Mouse (Mus musculus) adrenal gland, adult (tissue): Measurements from ENCODE around the gene Cd6.

Source experiments
- DNase-seq, 2 experiments: peaks; one replicate each; pipeline ENCODE4 v3.0.0; 2022 to 2023; ENCODE audit warnings: low spot score in 1 of 2; ENCODE audit not compliant: inconsistent age in 2 of 2

Gene Cd6

DNA sequence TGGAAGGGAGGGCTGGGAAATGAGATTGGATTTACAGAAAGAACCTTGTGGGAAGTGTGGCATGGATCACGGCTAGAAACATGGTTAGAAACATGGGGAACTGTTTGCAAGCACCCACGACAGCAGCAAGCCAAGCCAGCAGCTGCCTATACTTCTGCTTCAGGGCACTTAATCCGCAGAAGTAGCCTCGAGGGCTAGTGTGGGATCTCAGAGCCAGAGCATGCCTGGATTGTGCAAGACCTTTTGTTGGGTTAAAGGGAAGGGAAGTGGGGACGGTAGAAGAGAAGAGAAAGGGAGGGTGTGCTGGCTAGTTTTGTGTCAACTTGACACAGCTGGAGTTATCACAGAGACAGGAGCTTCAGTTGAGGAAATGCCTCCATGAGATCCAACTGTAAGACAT lies 26.1 kb downstream of the Cd6 start:
- DNase-seq, result no peak

DNA sequence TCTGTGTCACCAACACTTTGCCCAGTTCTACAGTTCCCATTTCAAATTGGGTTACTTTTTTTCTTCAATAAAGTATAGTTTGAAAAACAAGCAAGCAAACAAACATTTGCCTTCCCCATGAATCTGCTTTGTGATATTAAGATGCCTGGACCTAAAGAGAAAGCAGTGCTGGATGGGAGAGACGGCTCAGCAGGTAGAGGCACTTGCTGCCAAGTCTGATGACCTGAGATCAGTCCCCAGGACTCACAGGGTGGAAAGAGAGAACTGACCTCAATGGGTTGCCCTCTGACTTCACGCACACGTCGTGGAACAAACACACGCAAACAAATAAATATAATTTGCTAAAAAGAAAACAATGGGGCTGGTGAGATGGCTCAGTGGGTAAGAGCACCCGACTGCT lies 28.0 kb downstream of the Cd6 start:
- DNase-seq, result no peak

DNA sequence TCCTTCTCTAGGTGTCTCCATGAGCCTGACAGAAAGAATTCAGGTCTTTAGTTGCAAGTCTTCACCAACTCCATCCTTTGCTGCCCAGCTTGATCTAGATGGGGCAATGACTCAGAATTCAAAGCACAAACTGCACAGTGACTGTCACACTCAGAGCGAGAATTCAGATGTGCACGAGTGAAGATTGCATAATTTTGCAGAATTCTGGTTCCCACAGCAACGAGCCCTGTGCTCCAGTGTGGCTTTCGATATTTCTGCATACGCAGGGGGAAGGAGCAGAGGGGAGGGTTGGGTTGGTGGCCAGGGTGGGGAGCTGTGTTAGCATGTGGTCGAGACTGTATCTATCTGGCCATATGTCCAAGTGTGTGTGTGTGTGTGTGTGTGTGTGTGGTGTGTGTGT lies 28.8 kb downstream of the Cd6 start:
- DNase-seq, result no peak

DNA sequence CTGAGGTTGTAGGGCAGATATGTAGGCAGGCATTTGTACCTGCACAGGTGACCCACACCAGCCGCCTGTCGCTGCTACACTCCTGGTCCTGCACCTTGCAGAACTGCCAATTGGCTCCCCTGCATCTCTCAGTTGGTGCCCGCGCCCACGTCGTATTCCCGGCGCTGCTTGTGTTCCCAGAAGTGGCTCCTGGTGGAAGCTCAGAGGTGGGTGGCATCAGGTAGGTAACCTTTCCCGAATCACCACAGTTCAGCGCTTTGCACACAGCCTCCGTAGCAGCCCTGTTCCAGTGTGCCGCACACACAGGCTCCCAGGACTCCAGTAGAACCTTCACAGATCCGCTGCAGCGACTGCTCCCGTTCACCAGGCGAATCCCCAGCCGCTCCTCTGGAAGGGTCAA lies 30.7 kb downstream of the Cd6 start:
- no peak for DNase-seq

DNA sequence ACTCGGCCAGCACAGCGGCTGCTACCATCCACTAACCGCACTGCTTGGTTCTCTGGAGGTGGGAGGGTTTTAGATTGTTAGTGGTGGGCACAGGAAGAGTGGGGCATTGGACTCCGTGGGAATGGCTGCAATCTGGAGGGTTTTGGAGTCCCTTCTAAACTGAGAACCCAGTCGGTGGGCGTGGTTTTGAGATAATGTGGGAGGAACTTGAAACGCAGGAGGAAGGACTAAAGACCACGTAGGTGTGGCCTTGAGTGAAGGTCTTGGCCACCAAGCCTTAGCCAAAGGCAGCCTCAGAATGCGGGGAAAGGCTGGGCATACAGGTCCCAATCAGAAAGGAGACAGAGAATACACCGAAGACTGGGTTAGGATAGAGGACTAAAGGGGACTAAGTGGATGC lies 31.3 kb downstream of the Cd6 start:
- DNase-seq, result no peak

DNA sequence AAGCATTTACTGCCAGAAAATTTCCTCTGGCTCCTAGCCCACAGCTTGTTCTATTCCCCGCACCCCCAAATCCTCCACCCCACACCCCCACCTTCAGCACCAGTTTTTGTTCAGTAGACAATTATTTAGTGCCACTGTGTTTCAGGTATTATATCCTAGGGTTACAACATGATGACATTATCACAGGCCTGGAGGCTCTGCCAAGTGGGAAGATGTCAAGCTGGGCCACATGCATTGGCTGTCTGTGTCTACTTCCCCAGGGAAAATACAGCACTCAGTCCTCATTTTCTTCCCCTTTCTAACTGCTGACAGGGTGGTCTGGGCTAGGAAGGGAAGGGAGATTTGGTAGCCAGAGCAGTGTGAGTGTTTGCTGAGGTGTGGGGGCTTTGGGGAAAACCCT lies 34.9 kb downstream of the Cd6 start:
- no peak for DNase-seq

DNA sequence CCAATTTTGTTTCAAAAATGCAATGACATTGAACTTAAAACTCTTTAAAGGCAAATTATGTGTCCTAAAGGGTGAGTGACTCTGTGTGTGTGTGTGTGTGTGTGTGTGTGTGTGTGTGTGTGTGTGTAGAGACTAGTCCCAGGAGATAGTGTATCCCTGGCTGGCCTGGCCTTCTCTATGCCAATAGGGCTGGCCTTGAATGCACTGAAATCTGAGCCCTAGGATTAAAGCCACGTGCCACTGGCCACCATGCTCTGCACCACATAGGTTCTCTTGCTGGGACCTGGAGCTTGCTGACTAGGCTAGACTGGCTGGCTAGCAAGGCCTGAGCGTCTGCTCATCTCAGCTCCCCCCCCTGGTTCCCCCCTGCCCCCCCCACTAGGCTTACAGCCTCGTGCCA lies 36.8 kb downstream of the Cd6 start:
- DNase-seq, result no peak

DNA sequence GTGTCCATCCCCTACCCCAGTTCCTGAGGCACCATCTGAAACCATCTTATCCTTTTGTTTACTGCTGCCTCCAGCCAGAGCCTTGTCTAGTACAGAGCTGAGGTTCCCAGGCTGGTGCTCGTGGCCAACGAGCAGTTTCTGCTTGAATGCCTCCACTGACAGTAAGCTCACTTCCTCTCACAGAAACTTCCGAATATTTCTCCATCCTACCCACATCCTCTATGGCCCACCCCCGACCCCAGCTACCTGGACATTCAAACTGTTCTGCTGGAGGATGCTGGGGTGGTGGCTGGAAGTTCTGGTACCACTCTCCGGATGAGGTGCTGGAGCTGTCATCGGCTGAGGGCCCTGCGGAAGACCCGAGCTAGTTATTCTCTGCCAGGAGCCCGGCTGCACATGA lies 39.5 kb downstream of the Cd6 start:
- DNase-seq, result no peak

DNA sequence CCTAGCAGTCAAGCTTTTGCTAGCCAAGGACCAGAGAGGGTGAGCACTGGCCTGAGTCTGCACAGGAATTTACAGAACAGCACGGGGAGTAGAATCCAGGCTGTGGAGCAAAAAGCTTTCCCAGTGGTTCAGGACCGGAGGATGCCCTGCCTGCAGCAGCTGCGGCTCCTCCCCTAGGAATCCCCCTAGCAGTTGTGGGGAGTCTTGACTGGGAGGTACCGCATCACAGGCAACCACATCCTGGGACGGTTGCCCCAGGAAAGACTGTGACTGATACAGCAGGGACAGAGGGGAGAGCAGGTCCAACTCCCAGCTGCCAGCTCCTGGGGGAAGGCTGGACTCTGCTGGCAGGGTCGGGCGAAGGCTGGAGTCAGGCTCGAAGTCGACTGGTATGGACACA lies 41.6 kb downstream of the Cd6 start:
- DNase-seq, result no peak

DNA sequence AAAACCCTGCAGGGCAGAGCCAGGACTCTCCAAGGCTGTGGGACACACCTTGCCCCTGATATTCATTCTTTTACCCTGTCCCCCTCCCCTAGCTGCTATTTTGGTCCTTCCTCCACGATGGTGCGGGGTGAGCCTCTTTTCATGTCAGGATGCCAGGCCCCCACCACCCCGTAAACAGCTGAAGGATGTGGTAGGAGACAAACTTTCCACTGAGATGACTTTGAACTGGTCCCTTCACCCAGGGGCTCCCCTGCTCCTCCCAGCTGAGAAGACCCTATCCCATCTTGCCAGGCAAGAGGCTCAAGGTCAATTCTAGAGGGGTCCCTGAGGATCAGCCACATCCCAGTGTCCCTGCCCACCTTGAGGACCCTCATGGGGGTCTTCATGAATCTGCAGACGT lies 42.5 kb downstream of the Cd6 start:
- no peak for DNase-seq

DNA sequence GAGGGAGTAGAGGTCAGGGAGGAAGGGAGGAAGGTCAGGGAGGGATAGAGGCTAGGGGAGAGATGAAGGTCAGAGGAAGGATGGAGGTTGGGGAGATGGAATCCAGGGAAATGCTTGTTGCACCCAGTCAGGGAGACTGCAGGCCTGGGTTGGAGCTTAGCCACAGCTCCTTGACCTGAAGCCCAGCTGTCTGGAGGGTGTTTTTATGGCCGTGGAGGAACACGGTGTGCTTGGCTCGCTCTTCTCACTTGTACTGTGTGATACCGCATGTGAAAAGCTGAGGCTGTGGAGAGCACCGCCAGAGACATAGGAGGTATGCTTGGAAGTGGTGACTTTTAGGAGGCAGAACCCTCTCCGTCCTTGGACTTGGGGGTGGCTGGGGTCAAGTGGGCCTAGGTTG lies 43.1 kb downstream of the Cd6 start:
- peak in 1 of 2 experiments; percentile 55 for DNase-seq

DNA sequence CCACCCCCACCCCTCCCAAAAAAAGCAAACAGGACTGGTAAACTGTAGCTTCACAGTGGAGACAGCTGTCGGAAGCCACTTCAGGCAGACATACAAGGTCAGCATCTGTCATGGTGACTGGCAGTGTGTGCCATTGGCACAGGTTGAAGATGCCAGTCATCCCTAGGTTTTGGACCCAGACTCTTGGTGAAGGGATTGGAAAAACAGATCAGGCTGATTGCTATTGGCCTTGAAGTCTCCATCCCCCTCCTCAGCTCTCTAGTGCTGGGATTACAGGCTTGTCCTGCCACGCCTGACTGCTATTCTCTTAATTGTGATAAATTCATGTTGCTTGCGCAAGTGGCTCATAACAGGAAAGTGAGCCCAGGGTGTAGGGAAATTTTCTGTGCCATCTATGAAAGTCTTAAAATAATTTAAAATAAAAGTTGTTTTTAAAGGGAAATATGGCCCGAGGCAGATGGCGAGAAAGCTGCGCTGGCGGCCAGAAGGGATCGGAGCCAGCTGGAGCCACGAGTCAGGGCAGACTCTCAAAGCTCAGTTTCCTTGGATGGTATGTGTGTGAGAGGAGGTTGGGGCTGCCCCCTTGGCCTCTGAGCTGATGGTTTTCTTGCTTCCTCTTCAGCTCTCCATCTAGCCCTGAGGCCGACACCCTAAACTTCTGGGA lies 44.9 kb downstream of the Cd6 start:
- no peak for DNase-seq

DNA sequence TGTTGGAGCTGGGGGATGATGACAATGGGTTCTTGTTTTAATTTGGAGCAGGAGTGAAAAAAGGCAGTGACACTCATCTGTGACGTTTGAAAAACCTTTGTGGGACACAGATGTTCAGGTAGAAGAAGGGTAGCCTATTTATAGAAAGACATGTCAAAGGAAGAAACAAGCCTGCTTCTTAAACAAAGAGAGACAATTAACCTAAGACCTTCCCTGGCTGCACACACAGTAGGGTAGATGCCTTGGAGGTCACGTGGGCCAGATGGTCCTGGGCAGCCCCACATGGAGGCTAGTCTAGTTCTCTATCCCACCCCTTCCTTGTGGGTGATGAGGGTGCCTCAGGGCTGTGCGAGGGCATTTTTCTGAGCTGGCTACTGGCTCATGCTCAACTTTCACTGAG lies 45.8 kb downstream of the Cd6 start:
- no peak for DNase-seq

DNA sequence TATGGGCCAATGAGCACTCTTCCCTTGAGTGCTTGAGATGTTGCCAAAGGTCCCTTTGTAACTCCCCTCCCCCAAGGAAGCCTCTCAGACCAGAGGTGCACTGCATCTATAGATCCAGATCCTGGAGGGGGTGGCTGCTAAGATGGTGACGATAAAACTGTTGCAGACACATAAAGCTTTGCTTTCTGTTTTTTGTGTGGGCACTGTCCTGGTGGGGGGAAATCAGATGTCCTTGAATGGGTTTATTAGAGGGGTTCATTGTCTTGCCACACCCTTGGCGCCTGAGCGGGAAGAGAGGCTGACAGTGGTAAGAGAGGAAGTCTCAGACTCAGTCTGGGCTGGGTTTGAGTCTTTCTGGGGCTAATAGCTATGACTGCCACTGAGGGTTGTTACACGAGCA lies 46.7 kb downstream of the Cd6 start:
- no peak for DNase-seq

DNA sequence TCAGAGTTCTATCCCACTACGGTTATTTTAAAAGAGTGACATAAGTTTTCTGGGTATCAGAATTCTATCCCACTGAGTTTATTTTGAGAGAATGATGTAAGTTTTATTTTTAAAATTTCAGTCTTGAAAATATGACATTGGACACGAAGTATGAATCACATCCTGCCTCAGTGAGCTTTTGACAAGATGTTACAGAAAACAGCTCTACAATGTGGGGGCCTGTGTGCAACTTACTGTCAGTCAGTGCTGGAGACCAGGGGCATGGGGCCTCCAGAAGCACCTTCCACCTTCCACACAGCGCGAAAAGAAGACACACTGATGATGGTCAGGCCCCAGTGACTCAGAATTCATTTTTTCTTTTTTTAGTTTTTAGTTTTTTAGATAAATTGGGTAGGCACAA lies 48.2 kb downstream of the Cd6 start:
- DNase-seq, result no peak

DNA sequence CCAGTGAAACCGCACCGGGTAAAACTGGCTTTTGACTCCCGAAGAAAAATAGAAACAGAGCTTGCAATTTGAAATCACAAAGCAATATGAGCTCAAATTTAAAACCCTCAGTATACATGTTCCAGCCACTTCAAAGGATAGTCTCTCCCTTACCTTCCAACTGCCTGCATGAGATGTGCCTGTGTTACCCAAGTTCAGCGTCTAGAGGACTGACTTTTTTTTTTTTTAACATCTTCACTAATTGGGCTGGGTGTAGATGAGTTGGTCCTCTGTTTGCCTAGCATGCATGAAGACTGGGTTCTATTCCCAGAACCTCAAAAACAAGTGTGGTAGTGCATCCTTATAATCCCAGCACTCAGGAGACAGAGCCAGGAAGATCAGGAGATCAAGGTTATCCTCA lies 53.0 kb downstream of the Cd6 start:
- DNase-seq, result no peak

DNA sequence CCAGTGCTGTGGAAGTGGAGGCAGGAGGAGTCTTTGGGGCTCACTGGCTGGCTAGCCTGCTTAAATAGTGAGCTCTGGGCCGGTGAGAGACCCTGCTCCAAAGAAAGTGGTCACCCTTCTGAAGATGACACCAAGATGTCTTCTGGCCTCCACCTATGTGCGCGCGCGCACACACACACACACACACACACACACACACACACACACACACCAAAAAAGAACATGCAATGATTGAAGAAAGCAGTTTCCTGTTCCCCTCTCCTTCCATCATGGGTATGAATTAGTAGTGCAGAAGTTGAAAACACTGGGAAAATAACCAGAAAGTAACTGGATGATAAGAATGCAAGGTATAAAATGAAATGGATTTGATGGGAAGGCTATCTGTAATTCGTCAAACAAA lies 55.7 kb downstream of the Cd6 start:
- no peak for DNase-seq

DNA sequence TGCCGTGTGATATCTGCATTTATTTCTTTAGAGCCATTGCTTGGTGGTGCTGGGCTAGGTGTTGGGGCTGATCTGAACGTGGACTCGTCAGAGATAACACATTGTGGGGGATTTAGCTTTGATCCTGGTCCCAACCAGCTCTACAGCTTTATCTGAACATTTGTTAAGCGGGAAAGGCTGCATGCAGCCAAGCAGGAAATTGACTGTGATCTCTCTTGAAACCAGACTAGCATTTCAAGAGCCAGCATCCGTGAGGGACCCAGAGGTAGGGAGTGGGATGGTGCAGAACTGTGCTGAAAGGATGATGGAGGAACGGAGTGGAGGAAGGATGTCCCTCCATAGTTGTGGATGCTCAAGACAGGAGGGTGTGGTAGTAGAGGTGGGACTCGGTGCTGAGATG lies 56.5 kb downstream of the Cd6 start:
- DNase-seq, result no peak

DNA sequence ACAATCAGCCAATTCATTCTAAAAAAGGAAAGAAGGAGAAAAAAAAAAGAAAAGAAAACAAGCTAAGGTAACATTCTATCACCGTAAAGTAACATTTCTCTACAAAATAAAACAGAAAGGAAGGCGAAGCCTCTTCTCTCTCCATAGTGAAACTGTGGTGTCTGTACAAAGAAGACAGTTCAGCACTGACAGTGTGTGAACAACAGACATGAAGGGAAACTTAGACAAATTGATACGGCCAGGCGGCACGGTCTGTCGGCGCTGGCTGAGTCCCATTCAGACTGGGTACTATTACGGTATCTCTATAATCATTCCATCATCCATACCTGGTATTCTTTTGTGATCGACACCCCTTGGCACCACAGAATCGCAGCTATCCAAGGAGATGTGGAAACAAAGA lies 57.0 kb downstream of the Cd6 start:
- DNase-seq, result no peak

DNA sequence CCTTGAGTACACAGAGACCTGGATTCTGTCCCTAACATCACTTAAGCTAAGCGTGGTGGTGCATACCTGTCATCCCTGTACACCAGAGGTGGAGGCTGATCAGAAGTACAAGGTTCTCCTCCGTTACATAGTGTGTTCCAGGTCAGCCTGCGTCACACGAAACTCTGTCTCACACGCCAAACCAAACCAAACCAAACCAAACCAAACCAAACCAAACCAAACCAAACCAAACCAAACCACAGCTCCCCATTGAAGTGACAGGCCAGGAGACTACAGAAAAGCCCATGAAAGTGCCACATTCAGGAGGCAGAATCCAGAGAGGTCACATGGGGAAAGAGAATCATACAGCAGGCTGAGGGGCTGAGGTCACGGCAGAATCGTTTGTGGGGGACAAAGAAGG lies 57.9 kb downstream of the Cd6 start:
- no peak for DNase-seq

DNA sequence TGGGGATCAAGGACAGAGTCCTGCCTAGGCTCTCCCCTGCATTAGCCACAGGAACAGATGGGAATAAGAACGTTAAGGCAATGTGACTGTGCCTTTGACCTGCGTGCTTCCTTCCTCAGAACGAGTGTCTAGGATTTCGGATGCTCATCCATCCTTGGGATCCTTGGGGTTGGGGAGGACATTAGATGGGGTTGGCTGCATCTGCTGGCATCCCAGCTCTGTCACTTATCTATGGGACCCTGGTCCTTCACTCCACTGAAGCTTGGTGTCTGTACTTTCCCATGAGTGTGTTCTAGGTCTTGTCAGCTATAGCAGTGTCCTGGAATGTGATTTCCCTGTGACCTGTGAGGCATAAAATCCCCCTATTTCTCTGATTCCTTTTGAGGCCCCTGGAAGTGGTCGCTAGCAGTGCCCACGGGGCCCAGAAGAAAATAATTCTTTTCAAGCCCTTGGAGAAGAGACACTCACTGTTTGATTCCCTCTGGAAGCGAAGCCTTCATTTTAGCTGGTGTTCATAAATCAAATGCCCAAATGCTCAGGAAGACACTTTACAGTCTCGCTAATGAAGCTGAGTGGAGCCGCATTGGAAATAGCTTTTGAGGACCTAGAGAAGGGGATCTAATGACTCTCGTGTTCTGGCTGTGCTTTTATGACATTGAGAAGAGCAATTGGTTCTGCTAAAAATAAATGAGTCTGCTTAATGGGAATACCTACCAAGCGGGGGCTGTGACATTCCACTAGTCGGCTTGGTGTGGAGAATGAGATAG lies 60.2 kb downstream of the Cd6 start:
- no peak for DNase-seq

DNA sequence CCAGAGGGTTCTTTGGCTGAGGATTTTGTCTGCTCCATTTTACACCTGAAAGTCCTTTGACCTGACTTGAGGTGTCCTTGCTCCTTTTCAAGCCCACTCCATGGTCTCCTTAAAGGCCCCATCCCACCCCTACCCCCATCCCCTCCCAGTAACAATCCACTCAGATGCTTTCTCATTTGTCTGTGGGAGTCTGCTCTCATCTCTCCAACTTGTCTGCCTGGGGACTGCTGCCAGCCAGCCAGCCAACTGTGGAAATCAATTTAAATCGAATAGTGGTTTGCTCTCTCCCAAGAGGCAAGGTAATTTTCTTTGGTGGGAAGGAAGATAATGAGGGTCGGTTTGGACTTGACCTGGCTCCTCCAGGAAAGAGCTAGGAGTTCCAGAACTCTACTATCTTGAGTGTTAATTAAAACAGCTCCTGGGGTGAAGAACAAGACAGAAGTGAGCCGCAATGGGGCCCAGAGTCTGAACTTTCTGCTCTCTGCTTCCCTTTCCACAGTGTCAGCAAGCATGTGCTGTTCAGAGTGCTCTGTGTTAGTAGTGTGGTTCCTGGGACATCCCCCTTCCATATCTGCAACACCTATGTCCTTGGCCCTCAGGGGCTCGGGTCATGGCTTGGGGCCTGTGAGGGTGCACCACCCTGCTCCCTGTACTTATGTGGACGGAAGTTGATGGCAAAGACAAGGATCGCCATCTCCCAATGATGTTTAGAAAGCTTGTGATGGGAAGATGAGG lies 61.0 kb downstream of the Cd6 start:
- no peak for DNase-seq
